Mouse (Mus musculus) liver, embryonic 16.5 days (tissue): ENCODE data around the gene Trim72. TPM values are rescaled to one million over a fixed set of nuclear protein-coding genes. Genes with fewer than 3 reads are reported as not detected.
"Not testable (repeated sequence)": the region's sequence is repeated elsewhere in the genome, so short reads cannot be mapped to it uniquely, and the experiment has no call there.

ENCODE experiments used
- ATAC-seq: fragments of 200-750 bp; cut with Nextera tagmentation; 2 replicates; pipeline ENCODE4 v1.8.0; 2017; ENCODE audit warnings: low read depth, mild to moderate bottlenecking, moderate number of reproducible peaks, moderate library complexity
- H3K27ac ChIP-seq: fragments of 300-500 bp; sonication (generic); 2 replicates; pipeline ENCODE4 v1.5.1; 2014; ENCODE audit warnings: mild to moderate bottlenecking, low read length
- H3K27me3 ChIP-seq: fragments of 300-500 bp; sonication (generic); 2 replicates; pipeline ENCODE4 v1.6.1; 2014; ENCODE audit warnings: low read depth, low read length, mixed read lengths; ENCODE audit not compliant: control insufficient read depth, insufficient read depth
- H3K36me3 ChIP-seq: fragments of 300-500 bp; sonication (generic); 2 replicates; pipeline ENCODE4 v1.6.1; 2014; ENCODE audit warnings: mild to moderate bottlenecking; ENCODE audit not compliant: control insufficient read depth, insufficient read depth
- H3K4me1 ChIP-seq: fragments of 300-500 bp; sonication (generic); 2 replicates; pipeline ENCODE4 v1.6.1; 2014; ENCODE audit warnings: low read depth, low read length, mixed read lengths; ENCODE audit not compliant: control insufficient read depth
- H3K4me2 ChIP-seq: fragments of 300-500 bp; sonication (generic); 2 replicates; pipeline ENCODE4 v1.6.1; 2014; ENCODE audit warnings: low read depth, low read length, mixed read lengths
- H3K4me3 ChIP-seq: fragments of 300-500 bp; sonication (generic); 2 replicates; pipeline ENCODE4 v1.5.1; 2014; ENCODE audit warnings: low read depth, mild to moderate bottlenecking, low read length
- H3K9ac ChIP-seq: fragments of 300-500 bp; sonication (generic); 2 replicates; pipeline ENCODE4 v1.6.1; 2014; ENCODE audit warnings: low read depth, low read length
- H3K9me3 ChIP-seq: fragments of 300-500 bp; sonication (generic); replicated peaks from 2 replicates; pipeline ENCODE4 v1.6.1; 2016; ENCODE audit warnings: low read length; ENCODE audit not compliant: control insufficient read depth
- WGBS: fragments of 180-500 bp; shearing (Covaris S2); extraction: QIAGEN DNeasy Blood & Tissue Kit; methylation state at CpG from one replicate; pipeline ENCODE4 v1.1.7; 2014; ENCODE audit not compliant: insufficient replicate concordance; 5-methylcytosine and 5-hydroxymethylcytosine counted together
- polyA plus RNA-seq: library from polyadenylated mRNA; unstranded; fragments of >200 nt; fragmentation: Nextera tagmentation; extraction: Ambion mirVana; gene quantifications from 2 replicates; pipeline ENCODE4 v1.2.1, GENCODE M21; 2015

Gene Trim72
- polyA plus RNA-seq, 1 experiment from 2014 or later = 0.32 TPM

DNA sequence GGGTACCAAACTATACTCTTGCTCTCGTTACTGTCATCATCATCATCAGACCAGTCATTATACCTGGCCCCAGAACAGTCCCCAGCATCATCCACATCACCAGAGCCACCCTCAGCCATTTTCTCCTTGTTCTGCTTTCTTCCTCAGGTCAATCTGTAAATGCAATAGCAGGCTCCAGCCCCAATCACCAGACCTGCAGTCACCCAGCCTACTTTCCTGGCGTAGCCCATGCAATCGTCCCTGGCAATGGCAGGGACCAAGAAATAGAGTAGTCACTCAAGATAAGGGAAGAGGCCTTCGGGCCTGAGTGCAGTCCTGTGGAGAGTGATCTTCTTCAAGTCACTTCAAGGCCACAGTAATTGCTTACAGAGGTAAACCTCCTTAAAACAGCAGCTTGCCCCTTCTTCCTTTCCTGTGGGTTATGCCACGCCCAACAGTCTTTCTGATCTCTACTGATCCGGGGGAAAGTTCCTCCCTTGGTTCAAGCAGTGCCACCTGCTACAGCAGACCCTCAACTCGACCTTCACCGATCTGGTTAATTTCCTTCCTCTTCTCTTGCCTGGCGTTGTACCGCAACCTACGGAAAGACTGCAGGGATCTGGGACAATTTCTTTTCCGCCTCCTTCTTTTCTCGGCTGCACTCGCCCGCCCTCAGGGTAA is 38.5 kb downstream of the Trim72 start:
- H3K9ac ChIP-seq, H3K9me3 ChIP-seq, H3K27ac ChIP-seq, H3K4me1 ChIP-seq, ATAC-seq, H3K4me2 ChIP-seq, H3K36me3 ChIP-seq, H3K4me3 ChIP-seq, H3K27me3 ChIP-seq: not testable (repeated sequence)
- 17% methylated on average over 15 of the region's 15 CpGs for WGBS

DNA sequence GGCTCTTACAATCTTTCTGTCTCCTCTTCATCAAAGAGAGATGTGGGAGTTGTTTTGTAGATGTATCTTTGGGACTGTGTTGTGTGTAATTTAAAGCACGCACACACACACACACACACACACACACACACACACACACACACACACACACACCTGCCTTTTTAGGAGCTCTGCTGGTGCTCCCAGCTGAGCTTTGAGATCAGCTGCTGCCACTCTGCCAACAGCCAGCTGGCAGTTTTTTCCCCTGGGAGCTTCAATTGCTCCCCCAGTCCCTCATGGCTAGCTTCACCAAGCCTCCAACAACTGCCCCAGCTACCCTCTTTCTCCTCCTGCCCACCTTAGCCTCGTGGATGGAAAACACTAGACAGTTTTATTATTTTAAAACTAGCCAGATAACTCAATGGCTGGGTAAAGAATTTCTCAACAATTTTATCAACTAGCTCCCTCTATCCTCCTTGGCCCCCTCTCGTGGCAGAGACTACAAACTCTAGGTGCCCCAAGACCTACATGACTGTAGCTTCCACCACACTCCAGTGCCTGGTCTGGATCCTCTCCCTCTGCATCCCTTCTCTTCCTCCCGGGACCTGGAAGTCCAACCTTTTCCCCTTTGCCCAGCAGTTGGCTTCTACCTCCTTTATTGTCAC is 40.5 kb downstream of the Trim72 start:
- H3K4me1 ChIP-seq = no peaks in the 10 kb centered on the region
- H3K4me2 ChIP-seq = no peak overlapping the region
- no peak for ATAC-seq
- no peak overlapping the region for H3K9ac ChIP-seq
- H3K4me3 ChIP-seq = no peak overlapping the region
- H3K27me3 ChIP-seq = no peaks in the 10 kb centered on the region
- H3K36me3 ChIP-seq = no peaks in the 10 kb centered on the region
- H3K27ac ChIP-seq = no peak overlapping the region
- 47% methylated on average over 4 of the region's 4 CpGs for WGBS
- H3K9me3 ChIP-seq = no peaks in the 10 kb centered on the region

DNA sequence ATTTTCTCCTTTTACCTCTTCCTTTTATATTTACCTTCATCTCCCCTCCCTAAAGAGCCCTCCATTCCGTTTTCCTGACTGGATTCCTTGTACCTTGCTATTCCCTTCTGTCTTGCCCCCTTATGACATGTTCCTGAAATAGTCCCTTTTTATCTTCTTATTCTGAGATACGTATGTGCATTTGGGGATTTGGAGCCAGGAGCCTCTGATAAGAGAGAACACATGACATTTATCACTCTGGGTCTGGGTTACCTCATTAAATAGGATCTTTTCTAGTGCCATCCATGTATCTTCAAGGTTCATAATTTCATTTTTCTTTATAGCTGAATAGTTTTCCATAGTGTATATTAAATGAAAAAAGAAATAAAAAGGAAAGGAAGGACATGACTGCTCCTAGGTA is 41.9 kb downstream of the Trim72 start:
- Histone ChIP-seq H3K9me3 (no peaks in the 10 kb centered on the region), H3K27ac (no peak overlapping the region), H3K36me3 (no peaks in the 10 kb centered on the region), H3K4me2 (no peak overlapping the region), H3K4me3 (no peak overlapping the region), H3K4me1 (no peaks in the 10 kb centered on the region), H3K27me3 (no peaks in the 10 kb centered on the region), H3K9ac (no peak overlapping the region)
- WGBS = 24% methylated on average over 2 of the region's 2 CpGs
- ATAC-seq = no peak

DNA sequence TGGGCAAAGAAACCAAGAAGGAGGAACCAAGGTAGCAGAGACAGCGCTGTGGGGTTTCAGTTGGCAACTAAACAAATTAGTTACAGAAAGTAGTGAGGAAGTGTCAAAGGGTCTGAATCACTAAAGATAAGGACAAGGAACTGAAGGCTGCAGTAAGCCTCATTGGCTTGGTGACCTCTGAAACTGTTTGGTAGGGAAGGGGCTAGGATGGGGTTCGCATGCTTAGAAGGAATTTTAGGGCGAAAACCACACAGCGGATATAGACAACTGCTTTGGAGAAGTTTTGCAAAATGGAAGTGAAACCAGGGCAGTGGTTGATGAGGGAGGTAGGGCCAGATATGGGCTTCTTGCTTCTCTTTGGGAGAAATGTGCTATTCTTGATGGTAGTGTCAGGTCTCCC is 45.1 kb downstream of the Trim72 start:
- Histone ChIP-seq H3K4me2 (no peak overlapping the region), H3K27me3 (no peaks in the 10 kb centered on the region), H3K27ac (no peak overlapping the region), H3K9ac (no peak overlapping the region), H3K36me3 (no peaks in the 10 kb centered on the region), H3K4me1 (no peaks in the 10 kb centered on the region; the same call in 1 of the 2 replicates), H3K4me3 (no peak overlapping the region), H3K9me3 (no peaks in the 10 kb centered on the region)
- ATAC-seq = no peak
- 16% methylated on average over 4 of the region's 4 CpGs for WGBS

DNA sequence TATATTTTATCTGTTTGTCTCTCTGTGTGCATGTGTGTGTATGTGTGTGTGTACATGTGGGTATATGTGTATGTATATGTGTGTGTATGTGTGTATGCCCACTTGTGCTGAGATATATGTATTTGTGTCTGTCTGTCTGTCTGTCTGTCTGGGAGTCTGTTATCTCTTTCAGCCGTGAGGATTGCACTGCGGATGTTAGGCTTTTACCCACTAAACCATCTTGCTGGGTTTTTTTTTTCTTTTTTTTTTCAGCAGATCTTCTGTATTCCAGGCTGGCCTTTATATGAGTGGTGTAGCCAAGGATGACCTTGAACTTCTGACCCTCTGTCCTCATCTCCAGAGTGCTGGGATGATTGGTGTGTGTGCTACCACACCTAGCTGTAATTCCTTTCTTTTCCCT is 45.5 kb downstream of the Trim72 start:
- Histone ChIP-seq H3K36me3 (no peaks in the 10 kb centered on the region), H3K9me3 (no peaks in the 10 kb centered on the region), H3K4me2 (no peak overlapping the region), H3K27me3 (no peaks in the 10 kb centered on the region), H3K9ac (no peak overlapping the region), H3K27ac (no peak overlapping the region), H3K4me1 (no peaks in the 10 kb centered on the region; the same call in 1 of the 2 replicates), H3K4me3 (no peak overlapping the region)
- WGBS = 26% methylated on average over 2 of the region's 2 CpGs
- ATAC-seq = no peak

DNA sequence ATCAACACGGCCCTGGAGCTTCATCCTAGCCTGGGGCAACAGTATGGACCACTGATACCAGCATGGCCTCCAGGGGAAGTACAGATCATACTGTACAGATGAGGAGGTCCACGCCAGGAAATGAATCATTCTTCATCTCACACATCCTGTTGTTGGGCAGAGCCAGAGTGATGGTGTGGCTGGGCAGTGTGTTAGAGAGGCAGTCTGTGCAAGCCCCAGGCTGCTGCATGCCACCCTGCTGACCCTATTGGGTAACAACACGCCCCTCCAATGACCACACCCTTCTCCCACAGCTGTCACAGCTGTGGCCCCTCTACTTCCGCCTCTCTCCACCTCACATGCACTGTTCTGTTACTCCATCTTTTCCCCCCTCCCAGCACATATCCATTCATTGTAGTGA is 47.0 kb downstream of the Trim72 start:
- Histone ChIP-seq H3K27ac (no peak overlapping the region), H3K9ac (no peak overlapping the region), H3K9me3 (no peaks in the 10 kb centered on the region), H3K36me3 (no peaks in the 10 kb centered on the region), H3K4me2 (no peak overlapping the region), H3K27me3 (no peaks in the 10 kb centered on the region), H3K4me1 (no peaks in the 10 kb centered on the region; the same call in 1 of the 2 replicates), H3K4me3 (no peak overlapping the region)
- no peak for ATAC-seq
- 19% methylated on average over 4 of the region's 4 CpGs for WGBS

DNA sequence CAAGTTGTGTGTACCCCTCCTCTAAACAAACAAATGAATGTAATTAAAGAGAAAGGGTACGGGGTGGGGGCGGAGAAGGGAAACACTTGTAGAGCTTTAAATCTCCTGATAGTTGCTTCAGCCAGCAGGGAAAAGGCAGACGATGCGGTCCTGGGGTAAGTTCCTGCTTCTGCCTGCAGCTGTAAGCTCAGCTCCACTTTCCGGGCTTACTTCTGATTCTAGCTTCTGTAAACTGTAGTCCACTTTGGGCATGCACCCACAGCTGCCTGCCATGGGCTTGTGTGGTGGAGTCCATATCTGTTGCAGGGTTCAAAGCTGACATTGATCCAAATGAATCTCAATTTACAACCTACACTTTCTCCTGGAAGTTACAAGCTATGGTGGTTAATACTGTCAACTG is 49.3 kb downstream of the Trim72 start:
- H3K36me3 ChIP-seq = no peaks in the 10 kb centered on the region
- no peak overlapping the region for H3K27ac ChIP-seq
- H3K4me1 ChIP-seq = no peaks in the 10 kb centered on the region; the same call in none of the 2 replicates
- no peak overlapping the region for H3K9ac ChIP-seq
- H3K4me2 ChIP-seq = no peak overlapping the region
- no peak for ATAC-seq
- no peaks in the 10 kb centered on the region for H3K27me3 ChIP-seq
- no peak overlapping the region for H3K4me3 ChIP-seq
- H3K9me3 ChIP-seq = no peaks in the 10 kb centered on the region
- WGBS = 39% methylated on average over 5 of the region's 5 CpGs

DNA sequence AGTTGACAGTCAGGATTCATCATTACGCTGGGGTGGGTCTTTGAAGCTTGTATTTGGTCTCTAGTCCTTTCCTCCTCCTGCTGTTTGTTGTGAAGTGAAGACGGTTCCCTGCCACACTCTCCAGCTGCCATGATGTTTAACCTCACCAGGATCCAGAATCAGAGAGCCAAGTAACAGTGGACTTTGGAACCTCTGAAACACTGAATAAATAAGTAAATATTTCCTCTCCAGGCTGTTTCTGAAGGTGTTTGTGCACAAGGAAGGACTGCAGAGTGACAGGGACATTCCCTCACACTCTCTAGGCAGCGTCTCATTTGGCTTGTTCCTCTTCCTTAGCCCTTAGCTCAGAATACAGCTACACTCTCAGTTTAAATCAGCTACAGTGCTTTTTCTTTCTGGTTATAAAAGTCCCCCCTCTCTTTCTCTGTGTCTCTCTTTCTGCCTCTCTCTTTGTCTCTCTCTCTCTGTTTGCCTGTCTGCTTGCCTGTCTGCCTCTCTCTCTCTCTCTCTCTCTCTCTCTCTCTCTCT is 53.2 kb downstream of the Trim72 start:
- Histone ChIP-seq H3K4me2 (no peak overlapping the region), H3K36me3 (no peaks in the 10 kb centered on the region), H3K9ac (no peak overlapping the region), H3K27me3 (no peaks in the 10 kb centered on the region), H3K9me3 (no peaks in the 10 kb centered on the region), H3K4me3 (no peak overlapping the region), H3K27ac (no peak overlapping the region), H3K4me1 (no peaks in the 10 kb centered on the region; the same call in 1 of the 2 replicates)
- 34% methylated on average over 3 of the region's 3 CpGs for WGBS
- no peak for ATAC-seq

DNA sequence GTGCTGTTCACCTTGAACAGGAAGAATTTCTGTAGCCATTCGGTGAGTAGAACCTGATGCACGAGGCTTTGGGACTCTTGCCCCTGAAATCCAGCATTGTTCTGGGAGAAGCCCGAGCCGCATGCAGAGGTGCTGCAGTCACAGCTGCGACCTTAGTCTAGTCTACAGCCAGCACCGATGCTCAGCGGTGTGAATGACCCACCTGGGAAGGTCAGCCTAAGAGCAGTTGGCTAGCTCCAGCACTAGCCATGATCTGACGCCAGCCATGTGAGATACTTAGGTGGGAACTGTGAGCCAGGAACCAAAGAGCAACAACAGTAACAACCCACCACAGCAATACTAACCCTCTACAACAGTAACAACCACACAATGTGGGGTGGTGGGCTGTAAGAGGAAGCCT is 54.1 kb downstream of the Trim72 start:
- no peak overlapping the region for H3K27ac ChIP-seq
- H3K4me3 ChIP-seq = no peak overlapping the region
- H3K4me1 ChIP-seq = no peaks in the 10 kb centered on the region; the same call in 1 of the 2 replicates
- ATAC-seq = no peak
- no peak overlapping the region for H3K4me2 ChIP-seq
- H3K27me3 ChIP-seq = no peaks in the 10 kb centered on the region
- H3K9me3 ChIP-seq = no peaks in the 10 kb centered on the region
- H3K36me3 ChIP-seq = no peaks in the 10 kb centered on the region
- WGBS = 51% methylated on average over 8 of the region's 8 CpGs
- H3K9ac ChIP-seq = no peak overlapping the region
